Mouse (Mus musculus): ENCODE measurements at regions not wholly inside any gene's neighbourhood (a gene's known extent, or its start where the extent isn't known, plus 50 kb on each side); places are given as distances from the start of the nearest gene placed in this dataset.

DNA sequence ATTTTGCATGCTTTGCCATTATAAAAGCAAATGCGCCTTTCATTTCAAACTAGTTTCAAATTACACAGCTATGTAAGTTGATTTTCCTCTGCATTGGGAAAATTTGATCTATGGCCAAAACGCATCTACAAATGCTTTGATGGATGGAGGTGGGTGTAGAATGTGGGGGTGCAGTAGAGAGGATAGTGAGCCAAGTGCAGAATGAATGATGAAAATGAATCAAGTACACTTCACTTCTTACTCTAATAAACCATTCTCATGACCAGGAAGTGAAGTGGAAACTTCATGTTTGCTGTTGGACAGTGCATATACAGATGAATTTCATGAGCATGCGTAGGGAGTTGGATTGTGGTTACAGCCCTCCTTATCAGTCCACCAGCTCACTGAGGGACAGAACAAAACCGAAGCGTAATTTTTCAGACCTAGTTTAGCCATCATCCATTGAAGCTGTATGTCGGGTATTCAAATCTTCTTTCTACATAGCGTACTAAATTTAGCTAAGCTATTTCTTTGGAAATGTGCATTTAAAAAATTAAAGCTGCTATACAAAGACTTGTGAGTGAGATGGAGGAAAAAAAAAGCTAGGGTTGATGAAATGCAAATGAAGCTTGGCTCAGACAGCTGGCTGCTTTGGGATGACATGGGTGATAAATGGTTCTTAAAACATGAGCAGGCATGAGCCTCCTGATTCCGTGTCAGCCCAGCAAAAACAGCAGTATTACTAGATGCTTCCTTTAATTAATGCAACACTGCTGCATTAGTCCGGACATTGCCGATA lies 627.1 kb downstream of the Robo2 start:
- TF ChIP-seq GATA1 (IDR thresholded peaks at IDR 0.05; ENCODE audit: low read length) (no peak), TAL1 (IDR thresholded peaks at IDR 0.05; ENCODE audit: low read length) (no peak)
